Mouse (Mus musculus): ENCODE measurements around the gene Mid2.

- TF ChIP-seq CTCF (IDR thresholded peaks at IDR 0.05; ENCODE audit: control insufficient read depth, insufficient read depth, insufficient replicate concordance, low read depth, low read length) (no peak), POLR2A (IDR thresholded peaks at IDR 0.05; ENCODE audit: control insufficient read depth, low read depth, low read length) (no peak)
Measured at GRCm38 (mm10) chrX:140706077-140706476, 41.7 kb downstream of the Mid2 start.
